Mouse (Mus musculus): ENCODE measurements around the gene Rnf19b. TPM values are rescaled to one million over a fixed set of nuclear protein-coding genes. Genes with fewer than 3 reads are reported as not detected.
A peak's percentile ranks its signal among the peaks of the same experiment; 100 is the strongest.

The Rnf19b gene
- polyA plus RNA-seq, 1 experiment from 2014 or later = 7.1 TPM

- ATAC-seq = no peak
- Histone ChIP-seq H3K36me3 (no peaks in the 10 kb centered on the region), H3K9me3 (replicated peaks) (no peaks in the 10 kb centered on the region), H3K9ac (peak overlapping the region; percentile 93), H3K4me1 (peaks cover 51% of the 10 kb centered on the region), H3K27ac (peak overlapping the region; percentile 94), H3K27me3 (replicated peaks) (no peaks in the 10 kb centered on the region), H3K4me2 (peak overlapping the region; percentile 100), H3K4me3 (peak overlapping the region; percentile 93)
- 5% methylated on average over 13 of the region's 13 CpGs for whole genome bisulfite sequencing (ENCODE audit: insufficient replicate concordance)
These were observed 1.1 kb downstream of the Rnf19b start for GRCm38 (mm10) chr4:129059125-129059551.

DNA sequence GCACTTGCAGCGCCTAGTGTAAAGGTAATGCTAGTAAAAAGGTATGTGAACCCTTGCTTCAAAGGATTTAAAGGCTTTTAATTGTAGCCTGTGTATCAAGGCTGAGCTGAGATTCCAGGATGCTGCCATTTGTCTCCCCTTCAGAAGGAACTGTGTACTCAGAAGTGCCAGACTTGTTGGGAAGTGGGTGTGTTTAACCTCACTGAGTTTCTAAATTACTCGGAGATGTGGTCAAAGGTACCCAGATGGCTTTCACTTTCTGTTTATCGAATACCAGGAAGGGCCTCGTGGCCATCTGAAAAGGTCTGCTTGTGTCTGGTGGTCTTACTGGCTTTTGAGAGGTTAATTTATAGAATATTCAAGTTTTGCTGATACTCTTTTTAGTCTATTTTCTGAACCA is 1.9 kb downstream of the Rnf19b start:
- peaks cover 51% of the 10 kb centered on the region for H3K4me1 ChIP-seq
- H3K9ac ChIP-seq = peak overlapping the region; percentile 93
- no peak for ATAC-seq
- peak overlapping the region; percentile 100 for H3K4me2 ChIP-seq
- no peak overlapping the region for H3K27ac ChIP-seq
- H3K4me3 ChIP-seq = peak overlapping the region; percentile 93
- no peaks in the 10 kb centered on the region for H3K36me3 ChIP-seq
- 28% methylated on average over 4 of the region's 4 CpGs for WGBS (ENCODE audit: insufficient replicate concordance)
- no peaks in the 10 kb centered on the region for H3K9me3 ChIP-seq (replicated peaks)
- no peaks in the 10 kb centered on the region for H3K27me3 ChIP-seq (replicated peaks)

- Histone ChIP-seq H3K27ac (no peak overlapping the region), H3K9me3 (replicated peaks) (no peaks in the 10 kb centered on the region), H3K27me3 (replicated peaks) (no peaks in the 10 kb centered on the region), H3K36me3 (no peaks in the 10 kb centered on the region), H3K4me2 (no peak overlapping the region), H3K4me1 (peaks cover 51% of the 10 kb centered on the region), H3K9ac (no peak overlapping the region), H3K4me3 (no peak overlapping the region)
- 88% methylated on average over 1 of the region's 1 CpGs for WGBS (ENCODE audit: insufficient replicate concordance)
- ATAC-seq = no peak
These were observed 3.4 kb downstream of the Rnf19b start for GRCm38 (mm10) chr4:129061486-129061885.

- no peak for ATAC-seq
- WGBS (ENCODE audit: insufficient replicate concordance) = 64% methylated on average over 3 of the region's 3 CpGs
- H3K4me2 ChIP-seq = no peak overlapping the region
- H3K27me3 ChIP-seq (replicated peaks) = no peaks in the 10 kb centered on the region
- no peaks in the 10 kb centered on the region for H3K9me3 ChIP-seq (replicated peaks)
- H3K4me1 ChIP-seq = peaks cover 42% of the 10 kb centered on the region
- H3K4me3 ChIP-seq = no peak overlapping the region
- H3K27ac ChIP-seq = no peak overlapping the region
- H3K9ac ChIP-seq = no peak overlapping the region
- H3K36me3 ChIP-seq = no peaks in the 10 kb centered on the region
These were observed 4.4 kb downstream of the Rnf19b start for GRCm38 (mm10) chr4:129062281-129063075.

GRCm38 (mm10) chr4:129065688-129066236 is 7.7 kb downstream of the Rnf19b start:
- peaks cover 22% of the 10 kb centered on the region for H3K4me1 ChIP-seq
- no peaks in the 10 kb centered on the region for H3K27me3 ChIP-seq (replicated peaks)
- H3K4me3 ChIP-seq = no peak overlapping the region
- H3K9me3 ChIP-seq (replicated peaks) = no peaks in the 10 kb centered on the region
- H3K36me3 ChIP-seq = no peaks in the 10 kb centered on the region
- no peak overlapping the region for H3K9ac ChIP-seq
- no peak overlapping the region for H3K27ac ChIP-seq
- no peak overlapping the region for H3K4me2 ChIP-seq
- ATAC-seq = no peak

DNA sequence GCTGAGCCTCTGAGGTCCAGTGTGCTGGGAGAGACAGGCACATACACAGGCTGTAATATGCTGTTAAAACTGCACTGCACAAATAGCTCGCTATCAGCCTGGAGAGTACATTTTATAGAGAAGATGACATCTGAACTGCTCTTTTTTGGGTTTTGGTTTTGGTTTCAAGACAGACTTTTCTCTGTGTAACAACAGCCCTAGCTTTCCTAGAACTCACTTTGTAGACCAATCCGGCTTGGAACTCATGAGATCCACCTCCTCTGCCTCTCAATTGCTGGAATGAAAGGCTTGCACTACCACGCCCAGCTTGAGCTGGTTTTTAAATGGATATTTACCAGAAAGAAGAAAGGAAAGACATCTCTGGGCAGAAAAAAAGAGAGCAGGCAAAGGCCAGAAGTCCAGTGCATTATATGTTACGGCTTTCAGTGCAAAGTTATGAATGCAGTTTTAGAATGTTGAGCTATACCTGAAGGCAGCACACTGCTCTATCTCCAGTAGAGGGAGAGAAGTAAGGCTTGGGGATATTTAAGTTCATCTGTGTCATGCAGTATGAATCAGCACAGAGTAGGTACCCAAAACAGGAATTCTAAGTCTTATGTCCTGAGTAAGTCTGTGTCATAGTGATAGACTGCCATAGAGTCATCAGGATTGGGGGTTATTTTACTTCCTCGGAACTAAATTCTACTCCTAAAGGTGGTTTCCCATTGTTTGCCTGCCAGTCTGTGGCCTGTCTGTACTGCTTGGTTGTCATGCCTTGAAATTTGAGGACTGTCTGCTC is 9.8 kb downstream of the Rnf19b start:
- H3K27me3 ChIP-seq (replicated peaks) = no peaks in the 10 kb centered on the region
- H3K9ac ChIP-seq = no peak overlapping the region
- ATAC-seq = no peak
- 80% methylated on average over 5 of the region's 5 CpGs for WGBS (ENCODE audit: insufficient replicate concordance)
- H3K4me3 ChIP-seq = no peak overlapping the region
- no peaks in the 10 kb centered on the region for H3K9me3 ChIP-seq (replicated peaks)
- H3K36me3 ChIP-seq = peaks cover under 1% of the 10 kb centered on the region; the same call in 1 of the 2 replicates
- peaks cover 5% of the 10 kb centered on the region for H3K4me1 ChIP-seq
- no peak overlapping the region for H3K27ac ChIP-seq
- H3K4me2 ChIP-seq = no peak overlapping the region

DNA sequence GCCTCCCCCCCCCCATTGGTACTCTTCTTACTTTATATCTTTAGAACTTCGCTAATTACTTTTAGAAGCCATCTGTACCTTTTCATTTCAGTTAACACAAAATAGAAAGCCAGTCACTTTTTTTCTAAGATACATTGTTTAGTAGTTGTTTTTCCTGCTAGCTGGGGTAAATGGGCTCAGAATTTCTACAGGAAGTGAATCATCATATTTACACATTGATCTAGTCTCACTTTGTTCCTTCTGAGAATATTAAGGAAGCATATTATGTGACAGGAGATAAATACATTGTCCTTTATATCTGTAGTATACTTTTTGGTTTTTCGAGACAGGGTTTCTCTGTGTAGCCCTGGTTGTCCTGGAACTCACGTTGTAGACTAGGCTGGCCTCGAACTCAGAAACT is 10.8 kb downstream of the Rnf19b start:
- no peak for ATAC-seq
- Histone ChIP-seq H3K4me1 (no peaks in the 10 kb centered on the region), H3K27me3 (replicated peaks) (no peaks in the 10 kb centered on the region), H3K4me2 (no peak overlapping the region), H3K4me3 (no peak overlapping the region), H3K9me3 (replicated peaks) (no peaks in the 10 kb centered on the region), H3K9ac (no peak overlapping the region), H3K36me3 (peaks cover 11% of the 10 kb centered on the region), H3K27ac (no peak overlapping the region)
- WGBS (ENCODE audit: insufficient replicate concordance) = 90% methylated on average over 4 of the region's 4 CpGs

DNA sequence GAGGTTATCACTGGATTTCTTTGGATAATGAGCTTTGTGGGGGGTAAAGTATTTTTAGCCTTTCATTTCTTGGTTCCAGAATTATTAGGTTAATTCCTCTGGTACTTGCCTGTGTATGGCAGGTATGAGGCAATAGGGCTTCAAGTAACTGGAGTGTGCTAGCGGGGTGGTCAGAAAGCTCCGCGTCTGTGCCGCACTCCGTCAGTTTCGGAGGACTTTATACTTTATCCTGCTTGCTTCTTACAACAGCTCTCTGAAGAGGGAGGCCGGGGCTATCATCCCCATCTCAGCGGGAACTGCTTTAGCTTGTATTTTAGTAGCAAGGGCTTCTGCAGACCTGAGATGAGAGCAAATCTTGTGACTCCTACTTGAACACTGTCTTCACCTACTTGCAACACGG is 21.1 kb downstream of the Rnf19b start:
- WGBS (ENCODE audit: insufficient replicate concordance) = 89% methylated on average over 9 of the region's 9 CpGs

DNA sequence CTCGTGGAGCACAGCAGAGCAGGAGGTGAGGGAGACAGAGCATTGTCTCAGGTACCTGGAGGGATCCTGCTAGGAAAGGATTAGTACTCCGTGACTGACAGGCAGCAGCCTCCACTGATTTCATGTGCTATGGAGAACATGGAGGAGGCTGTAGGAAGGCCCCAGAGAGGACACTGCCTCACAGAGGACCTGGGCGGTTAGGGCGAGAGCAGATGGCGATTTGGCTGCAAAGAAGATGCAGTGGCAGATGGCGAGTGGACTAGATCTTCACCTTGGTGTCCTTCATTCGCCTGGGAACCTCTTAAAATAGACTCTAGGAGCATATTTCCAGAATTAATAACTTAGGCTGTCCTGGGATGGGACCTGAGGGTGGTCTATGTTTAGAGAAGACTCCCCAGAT is 23.0 kb downstream of the Rnf19b start:
- 77% methylated on average over 7 of the region's 7 CpGs for WGBS (ENCODE audit: insufficient replicate concordance)
- no peaks in the 10 kb centered on the region for H3K4me1 ChIP-seq
- H3K9ac ChIP-seq = no peak overlapping the region
- peaks cover 90% of the 10 kb centered on the region for H3K36me3 ChIP-seq
- ATAC-seq = no peak
- H3K27ac ChIP-seq = no peak overlapping the region
- no peak overlapping the region for H3K4me3 ChIP-seq
- H3K9me3 ChIP-seq (replicated peaks) = no peaks in the 10 kb centered on the region
- no peak overlapping the region for H3K4me2 ChIP-seq
- H3K27me3 ChIP-seq (replicated peaks) = no peaks in the 10 kb centered on the region

More for the DNA sequence above, 21.1 kb downstream of the Rnf19b start:
- H3K4me1 ChIP-seq = no peaks in the 10 kb centered on the region
- no peak for ATAC-seq
- no peak overlapping the region for H3K27ac ChIP-seq
- H3K9me3 ChIP-seq (replicated peaks) = no peaks in the 10 kb centered on the region
- no peaks in the 10 kb centered on the region for H3K27me3 ChIP-seq (replicated peaks)
- peaks cover 91% of the 10 kb centered on the region for H3K36me3 ChIP-seq
- no peak overlapping the region for H3K9ac ChIP-seq
- H3K4me3 ChIP-seq = no peak overlapping the region
- H3K4me2 ChIP-seq = no peak overlapping the region

GRCm38 (mm10) chr4:129081512-129081911 is 23.4 kb downstream of the Rnf19b start:
- Histone ChIP-seq H3K27ac (no peak overlapping the region), H3K27me3 (replicated peaks) (0 out of 2 replicates have a peak, but pooled peaks cover 1% of the 10 kb centered on the region), H3K36me3 (peaks cover 85% of the 10 kb centered on the region), H3K4me1 (no peaks in the 10 kb centered on the region), H3K4me3 (no peak overlapping the region), H3K9ac (no peak overlapping the region), H3K9me3 (replicated peaks) (no peaks in the 10 kb centered on the region), H3K4me2 (no peak overlapping the region)
- ATAC-seq = no peak
- WGBS (ENCODE audit: insufficient replicate concordance) = 83% methylated on average over 6 of the region's 6 CpGs

DNA sequence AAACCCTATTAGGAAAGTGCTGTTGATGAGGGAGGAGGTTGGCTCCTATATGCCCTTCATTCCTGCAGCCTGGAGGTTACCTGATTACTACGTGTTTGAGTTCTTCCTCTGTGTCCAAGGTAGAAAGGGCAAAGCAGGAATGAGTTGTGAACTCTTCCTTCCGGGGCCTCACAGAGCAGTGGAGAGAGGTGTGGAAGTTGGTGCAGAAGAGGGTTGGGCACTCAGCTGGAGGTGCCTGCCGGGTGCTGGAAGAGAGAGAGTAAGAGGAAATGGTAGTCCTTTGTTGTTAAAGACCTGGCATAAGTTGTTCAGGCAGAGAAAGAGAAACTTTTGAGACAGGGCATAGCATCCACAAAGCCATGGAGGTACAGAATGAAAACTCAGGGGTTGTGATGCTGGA is 23.9 kb downstream of the Rnf19b start:
- no peak overlapping the region for H3K4me2 ChIP-seq
- H3K4me1 ChIP-seq = no peaks in the 10 kb centered on the region
- no peak overlapping the region for H3K4me3 ChIP-seq
- H3K27ac ChIP-seq = no peak overlapping the region
- no peak for ATAC-seq
- H3K9ac ChIP-seq = no peak overlapping the region
- WGBS (ENCODE audit: insufficient replicate concordance) = 80% methylated on average over 3 of the region's 3 CpGs
- no peaks in the 10 kb centered on the region for H3K9me3 ChIP-seq (replicated peaks)
- peaks cover 81% of the 10 kb centered on the region for H3K36me3 ChIP-seq
- 0 out of 2 replicates have a peak, but pooled peaks cover 6% of the 10 kb centered on the region for H3K27me3 ChIP-seq (replicated peaks)
